7 mouse cellular contexts compared by ENCODE assay signal in genomic region chr11:69094697-69095429, GRCm38 (mm10). TPM values are rescaled to one million over a fixed set of nuclear protein-coding genes. Genes with fewer than 3 reads are reported as not detected.
DNase-seq lines count a peak whose midpoint lies in the region; ATAC-seq and TF ChIP-seq lines count a peak whose summit lies in the region.

TSS of gene Per1 (plus strand) at chr11:69095217.

- peak within 1 kb of the TSS; percentile 96 for H3K9ac ChIP-seq in intestine, postnatal 0 days (ENCODE audit: low read depth, low read length)
- peak within 1 kb of the TSS; percentile 61 for H3K9ac ChIP-seq in midbrain, embryonic 13.5 days (replicated peaks)

- no peak for TF ChIP-seq CTCF in intestine, postnatal 0 days (IDR thresholded peaks at IDR 0.05; ENCODE audit: low read depth)

- H3K9me3 ChIP-seq in embryonic facial prominence, embryonic 10.5 days, result no peaks in the 10 kb centered on the region
- no peaks in the 10 kb centered on the region for H3K9me3 ChIP-seq in intestine, postnatal 0 days (ENCODE audit: control insufficient read depth)
- H3K9me3 ChIP-seq in limb, embryonic 10.5 days (replicated peaks), result no peaks in the 10 kb centered on the region
- H3K9me3 ChIP-seq in midbrain, embryonic 13.5 days, result no peaks in the 10 kb centered on the region

- peak within 1 kb of the TSS; percentile 72 for H3K4me3 ChIP-seq in embryonic facial prominence, embryonic 10.5 days
- peak within 1 kb of the TSS; percentile 81 for H3K4me3 ChIP-seq in intestine, postnatal 0 days (ENCODE audit: low read depth, low read length)
- H3K4me3 ChIP-seq in limb, embryonic 10.5 days, result peak within 1 kb of the TSS; percentile 65
- H3K4me3 ChIP-seq in midbrain, embryonic 13.5 days (replicated peaks), result peak within 1 kb of the TSS; percentile 47

- H3K36me3 ChIP-seq in embryonic facial prominence, embryonic 10.5 days (replicated peaks), result peaks cover 28% of the 10 kb centered on the region
- peaks cover 14% of the 10 kb centered on the region; the same call in 1 of the 2 replicates for H3K36me3 ChIP-seq in intestine, postnatal 0 days (ENCODE audit: control insufficient read depth, insufficient read depth)
- peaks cover 28% of the 10 kb centered on the region for H3K36me3 ChIP-seq in limb, embryonic 10.5 days
- peaks cover 26% of the 10 kb centered on the region for H3K36me3 ChIP-seq in midbrain, embryonic 13.5 days

- peak; percentile 82 for ATAC-seq in intestine, postnatal 0 days
- peak; percentile 93 for ATAC-seq in midbrain, embryonic 13.5 days

- peak; percentile 97 for DNase-seq in adrenal gland, postnatal 10 days
- peak; percentile 99 for DNase-seq in embryonic facial prominence, embryonic 10.5 days (ENCODE audit: low spot score)
- peak; percentile 96 for DNase-seq in gonadal fat pad, adult 2 months (ENCODE audit: low read depth)
- DNase-seq in limb, embryonic 10.5 days (ENCODE audit: low spot score), result peak; percentile 97
- peak; percentile 98 for DNase-seq in spleen, adult 12 weeks (ENCODE audit: low spot score)

- peak within 1 kb of the TSS; percentile 85 for H3K4me2 ChIP-seq in intestine, postnatal 0 days (replicated peaks; ENCODE audit: low read depth)
- H3K4me2 ChIP-seq in midbrain, embryonic 13.5 days (replicated peaks), result peak within 1 kb of the TSS; percentile 93

- under 1% methylated on average over 37 of the region's 37 CpGs for WGBS in embryonic facial prominence, embryonic 10.5 days
- under 1% methylated on average over 37 of the region's 37 CpGs for WGBS in intestine, postnatal 0 days
- WGBS in limb, embryonic 10.5 days, result under 1% methylated on average over 37 of the region's 37 CpGs
- WGBS in midbrain, embryonic 13.5 days, result under 1% methylated on average over 37 of the region's 37 CpGs

- no peaks in the 10 kb centered on the region for H3K27me3 ChIP-seq in embryonic facial prominence, embryonic 10.5 days (replicated peaks; ENCODE audit: low read depth, poor library complexity, severe bottlenecking)
- H3K27me3 ChIP-seq in intestine, postnatal 0 days (replicated peaks; ENCODE audit: control insufficient read depth, insufficient read depth, low read length), result no peaks in the 10 kb centered on the region
- no peaks in the 10 kb centered on the region for H3K27me3 ChIP-seq in limb, embryonic 10.5 days (ENCODE audit: low read depth, poor library complexity, severe bottlenecking)
- H3K27me3 ChIP-seq in midbrain, embryonic 13.5 days, result no peaks in the 10 kb centered on the region

- peak within 1 kb of the TSS; percentile 77 for H3K27ac ChIP-seq in embryonic facial prominence, embryonic 10.5 days (replicated peaks)
- peak within 1 kb of the TSS; percentile 99 for H3K27ac ChIP-seq in intestine, postnatal 0 days (ENCODE audit: low read depth, low read length)
- H3K27ac ChIP-seq in limb, embryonic 10.5 days, result peak within 1 kb of the TSS; percentile 70
- peak within 1 kb of the TSS; percentile 78 for H3K27ac ChIP-seq in midbrain, embryonic 13.5 days

- H3K4me1 ChIP-seq in embryonic facial prominence, embryonic 10.5 days, result peaks cover 65% of the 10 kb centered on the region
- peaks cover 13% of the 10 kb centered on the region; the same call in 1 of the 2 replicates for H3K4me1 ChIP-seq in intestine, postnatal 0 days (replicated peaks; ENCODE audit: control insufficient read depth, insufficient read depth, low read length)
- peaks cover 67% of the 10 kb centered on the region for H3K4me1 ChIP-seq in limb, embryonic 10.5 days
- H3K4me1 ChIP-seq in midbrain, embryonic 13.5 days (replicated peaks), result peaks cover 80% of the 10 kb centered on the region

RNA-seq across cellular contexts. Expression of gene Per1, which starts in this region (rescaled TPM):
- 100 to 1,000 TPM in 1 of 2 experiments, 10 to 100 TPM in 1; 63.1 to 157 TPM for total RNA-seq in adrenal gland, postnatal 10 days (2021)
- polyA plus RNA-seq in embryonic facial prominence, embryonic 10.5 days (2016; fragmentation: Nextera tagmentation; extraction: Ambion mirVana), result 6.1 and 7.3 TPM in 2 replicates
- 25.9 and 38.6 TPM in 2 replicates for polyA plus RNA-seq in gonadal fat pad, adult 2 months (2012; rRNA removed)
- 7.2 and 11.3 TPM in 2 replicates for polyA plus RNA-seq in intestine, postnatal 0 days (2015; fragmentation: Nextera tagmentation; extraction: Ambion mirVana)
- 10.3 and 10.8 TPM in 2 replicates for polyA plus RNA-seq in limb, embryonic 10.5 days (2016; fragmentation: Nextera tagmentation; extraction: Ambion mirVana)
- polyA plus RNA-seq in midbrain, embryonic 13.5 days (2015; fragmentation: Nextera tagmentation; extraction: Ambion mirVana), result 8.6 and 10.5 TPM in 2 replicates

Comparison
In these comparisons a context has a peak if more than half of its experiments do, and no peak if none do; other contexts are left out.
1. Peak in every context shown above with its lines: DNase-seq, ATAC-seq, H3K4me3 ChIP-seq and H3K27ac ChIP-seq.